Mouse (Mus musculus) kidney, postnatal 14 days (tissue): ENCODE measurements around the gene Cenpp.

Experiments used
- DNase-seq: peaks from one replicate; pipeline ENCODE4 v3.0.0; 2022; ENCODE audit warnings: mixed read lengths

Gene Cenpp

GRCm38 (mm10) chr13:49652481-49653179 is at the start of gene Cenpp, which contains the start of gene Nol8:
Gene Cenpp, minus strand, starts transcription at chr13:49652785.
Gene Nol8, plus strand, starts transcription at chr13:49653078.
- peak; percentile 99 for DNase-seq

- DNase-seq = no peak
Measured at GRCm38 (mm10) chr13:49691056-49691455, 38.5 kb upstream of the Cenpp start.

GRCm38 (mm10) chr13:49684266-49684665 is 31.7 kb upstream of the Cenpp start:
- no peak for DNase-seq

GRCm38 (mm10) chr13:49682233-49682846 is 29.8 kb upstream of the Cenpp start:
- peak; percentile 21 for DNase-seq

- peak; percentile 98 for DNase-seq
Measured at GRCm38 (mm10) chr13:49681351-49682232, 29.0 kb upstream of the Cenpp start, which contains the start of gene Iars. Gene Iars, plus strand, starts transcription at chr13:49682100.

GRCm38 (mm10) chr13:49677793-49678192 is 25.2 kb upstream of the Cenpp start:
- DNase-seq = no peak

- DNase-seq = no peak
Measured at GRCm38 (mm10) chr13:49653180-49653541, 576 bp upstream of the Cenpp start.

- no peak for DNase-seq
Measured at GRCm38 (mm10) chr13:49651781-49652351, 719 bp downstream of the Cenpp start.

- DNase-seq = no peak
Measured at GRCm38 (mm10) chr13:49651136-49651535, 1.4 kb downstream of the Cenpp start.

- no peak for DNase-seq
Measured at GRCm38 (mm10) chr13:49646019-49646418, 6.6 kb downstream of the Cenpp start.

GRCm38 (mm10) chr13:49644731-49645529 is 7.7 kb downstream of the Cenpp start:
- DNase-seq = no peak

GRCm38 (mm10) chr13:49643669-49644362 is 8.8 kb downstream of the Cenpp start:
- DNase-seq = no peak

- no peak for DNase-seq
Measured at GRCm38 (mm10) chr13:49642650-49643049, 9.9 kb downstream of the Cenpp start.

- no peak for DNase-seq
Measured at GRCm38 (mm10) chr13:49639965-49640364, 12.6 kb downstream of the Cenpp start.

- DNase-seq = no peak
Measured at GRCm38 (mm10) chr13:49629076-49629475, 23.5 kb downstream of the Cenpp start.

GRCm38 (mm10) chr13:49628167-49628566 is 24.4 kb downstream of the Cenpp start:
- DNase-seq = no peak

GRCm38 (mm10) chr13:49623216-49623615 is 29.4 kb downstream of the Cenpp start:
- DNase-seq = no peak

GRCm38 (mm10) chr13:49618365-49618764 is 34.2 kb downstream of the Cenpp start:
- no peak for DNase-seq

GRCm38 (mm10) chr13:49617021-49617420 is 35.6 kb downstream of the Cenpp start:
- DNase-seq = no peak

GRCm38 (mm10) chr13:49608589-49609322 is 43.8 kb downstream of the Cenpp start:
- no peak for DNase-seq

GRCm38 (mm10) chr13:49607714-49608113 is 44.9 kb downstream of the Cenpp start, which contains the start of gene Ogn:
Gene Ogn, plus strand, starts transcription at chr13:49608046.
- peak; percentile 65 for DNase-seq
